Mouse (Mus musculus) v-Abl transformed pro-B cells (cell line): ENCODE measurements around the gene Ncs1.

Experiments
- in situ Hi-C, 2 experiments: fragments of 400-800 bp; cut with MboI; formaldehyde crosslinking; loops; one replicate each; pipeline ENCODE4 v1.15.1; 2025; ENCODE audit not compliant: unreplicated experiment in 2 of 2

Gene Ncs1

GRCm38 (mm10) chr2:31271071-31271470, 25.4 kb downstream of the Ncs1 start:
- in situ Hi-C loops = no loop called here

DNA sequence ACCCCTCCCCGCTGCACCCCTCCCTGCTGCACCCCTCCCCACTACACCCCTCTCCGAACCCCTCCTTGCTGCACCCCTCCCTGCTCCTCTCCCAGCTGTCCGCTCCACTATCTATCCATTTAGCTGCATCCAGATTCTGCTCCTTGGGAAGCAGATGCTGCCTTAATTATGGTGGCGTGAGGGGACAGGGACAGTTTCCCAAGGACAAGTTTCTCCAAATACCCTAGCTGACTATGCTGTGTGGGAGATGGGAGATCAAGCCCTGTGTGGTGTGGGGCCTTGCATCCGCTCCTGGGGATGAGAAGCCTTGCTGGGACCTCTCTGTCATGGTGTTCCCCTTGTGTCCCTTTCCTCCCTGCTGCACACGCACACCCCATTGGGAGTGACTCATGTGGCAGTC, 29.4 kb downstream of the Ncs1 start:
- in situ Hi-C loops = no loop called here

- in situ Hi-C loops = no loop called here
Observed at GRCm38 (mm10) chr2:31277810-31278209, 32.2 kb downstream of the Ncs1 start.

DNA sequence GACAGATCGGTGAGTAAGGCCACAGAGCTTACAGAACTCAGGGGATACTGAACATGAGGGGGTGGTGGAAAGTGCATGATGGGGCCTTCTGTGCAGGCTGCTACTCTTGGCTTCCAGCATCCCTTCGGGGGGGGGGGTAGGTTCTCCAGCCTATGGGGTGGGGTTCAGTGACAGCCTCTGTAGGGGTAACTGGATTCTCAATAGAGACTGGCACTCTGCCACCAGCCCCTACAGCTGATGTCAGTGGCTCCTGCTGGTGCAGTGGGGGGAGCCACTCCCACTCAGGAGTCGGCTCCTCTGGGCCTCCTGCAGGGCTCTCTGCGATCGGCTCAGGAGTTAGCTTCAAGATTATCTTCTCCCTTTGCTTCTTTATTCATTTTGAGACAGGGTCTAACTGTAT, 32.9 kb downstream of the Ncs1 start:
- in situ Hi-C loops = no loop called here

DNA sequence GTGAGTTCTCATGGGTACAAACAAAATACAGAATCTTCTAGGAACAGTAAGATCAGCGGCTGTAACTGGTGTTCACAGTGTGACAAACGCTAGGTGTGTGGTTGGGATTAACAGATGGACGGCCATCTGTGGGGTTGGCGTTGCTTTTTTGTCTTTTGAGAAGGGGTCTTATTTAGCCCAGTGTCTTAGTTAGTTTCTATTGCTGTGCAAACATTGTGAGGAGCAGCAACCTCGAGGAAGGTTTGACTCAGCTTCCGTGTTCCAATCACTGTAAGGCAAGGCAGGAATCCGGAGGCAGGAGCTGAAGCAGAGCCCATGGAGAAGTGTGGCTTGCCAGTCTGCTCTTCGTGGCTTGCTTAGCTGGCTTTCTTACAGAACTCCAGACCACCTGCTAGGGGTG, 35.5 kb downstream of the Ncs1 start:
- in situ Hi-C loops = no loop called here

DNA sequence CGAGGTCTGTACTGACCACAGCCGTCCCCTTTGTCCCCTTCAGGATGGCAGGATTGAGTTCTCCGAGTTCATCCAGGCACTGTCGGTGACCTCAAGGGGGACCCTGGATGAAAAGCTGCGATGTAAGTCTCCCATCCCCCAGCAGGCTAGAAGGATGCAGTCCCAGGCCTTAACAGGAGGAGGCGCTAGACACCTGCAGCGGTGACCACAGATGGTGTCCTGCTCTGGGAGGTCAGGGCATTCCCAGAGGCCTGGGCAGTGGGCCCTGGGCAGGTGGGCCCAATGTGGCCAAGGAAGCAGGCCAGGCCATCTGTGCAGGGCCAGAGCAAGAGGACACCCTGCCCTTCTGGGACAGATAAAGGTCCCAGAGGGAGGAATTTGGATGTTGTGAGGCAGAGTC, 36.6 kb downstream of the Ncs1 start:
- in situ Hi-C loops = no loop called here

GRCm38 (mm10) chr2:31282880-31283279, 37.3 kb downstream of the Ncs1 start:
- in situ Hi-C loops = no loop called here

- in situ Hi-C loops = no loop called here
Observed at GRCm38 (mm10) chr2:31284531-31284930, 38.9 kb downstream of the Ncs1 start.

DNA sequence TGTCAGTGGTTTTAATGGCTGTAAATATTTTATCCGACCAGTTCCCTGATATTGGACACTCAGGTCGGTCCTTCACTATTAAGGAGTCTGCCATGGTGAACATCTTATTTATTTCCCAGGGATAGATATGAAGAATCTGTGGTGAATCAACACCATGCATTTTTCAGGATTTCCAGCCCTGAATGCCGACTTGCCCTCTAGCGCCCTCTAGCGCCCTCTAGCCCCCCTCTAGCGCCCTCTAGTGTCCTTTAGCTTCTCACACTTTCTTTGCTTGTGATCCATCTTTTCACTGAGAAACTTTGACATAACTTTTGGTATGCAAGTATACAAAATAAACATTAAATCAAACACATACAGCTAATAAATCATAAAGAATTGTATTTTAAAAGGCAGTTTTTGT, 45.8 kb downstream of the Ncs1 start:
- in situ Hi-C loops = loop anchor here (10.0 kb wide), 1 partner anchor 267 kb away; no protein-coding TSS in a partner anchor

GRCm38 (mm10) chr2:31294985-31295384, 49.4 kb downstream of the Ncs1 start:
- in situ Hi-C loops = loop anchor here (5.0 to 10.0 kb wide), 2 partner anchors 98 to 270 kb away; no protein-coding TSS in a partner anchor

DNA sequence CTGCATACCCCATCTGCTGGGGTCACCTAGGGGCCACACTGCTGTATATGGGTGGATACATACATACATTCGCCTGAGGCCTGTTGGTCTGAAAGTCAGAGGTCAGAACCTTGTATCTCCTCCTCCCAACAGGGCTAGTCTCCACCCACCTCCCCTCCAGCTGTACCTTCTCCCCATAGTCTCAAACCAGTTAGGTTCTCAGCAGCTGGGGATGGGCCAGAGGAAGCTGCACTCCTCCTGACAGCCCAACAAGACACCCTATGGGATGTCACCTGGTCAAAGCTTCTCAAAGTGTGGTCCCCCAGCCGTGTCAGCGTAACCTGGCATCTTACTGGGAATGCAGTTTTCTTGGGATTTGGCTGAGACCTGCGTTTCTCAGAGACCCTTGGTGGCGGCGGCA, 50.8 kb downstream of the Ncs1 start:
- in situ Hi-C loops = loop anchor here (5.0 to 10.0 kb wide), 2 partner anchors 99 to 272 kb away; no protein-coding TSS in a partner anchor

DNA sequence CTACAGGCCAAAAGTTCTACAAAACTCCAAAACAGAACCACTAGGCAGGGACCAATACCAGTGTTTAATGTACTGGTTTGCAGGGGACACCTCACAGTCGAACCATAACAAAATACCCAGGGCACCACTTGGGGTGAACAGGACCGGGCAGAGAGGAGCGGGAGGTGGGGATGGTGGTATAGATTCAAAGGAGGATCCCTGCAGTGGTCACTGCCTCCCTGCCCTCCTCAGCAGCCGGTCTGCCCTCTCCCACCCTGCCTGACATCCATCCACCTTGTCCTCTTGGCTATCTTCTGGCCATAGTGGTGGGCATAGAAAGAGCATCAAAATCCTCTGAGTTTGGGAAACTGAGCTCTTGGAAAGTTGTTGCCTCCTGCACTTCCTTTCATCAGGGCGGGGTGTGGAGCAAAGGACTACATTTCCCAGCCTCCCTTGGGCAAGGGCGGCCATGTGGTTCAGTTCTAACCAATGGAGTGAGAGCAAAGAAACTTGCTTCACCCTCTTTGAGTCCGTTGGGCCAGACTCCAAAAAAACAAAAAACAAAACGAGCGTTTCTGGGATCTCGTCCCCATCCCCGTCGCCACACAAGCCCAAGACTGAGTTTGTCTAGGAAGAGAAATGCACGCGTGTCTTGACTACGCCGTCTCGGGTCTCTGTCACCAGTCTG, 52.1 kb downstream of the Ncs1 start:
- in situ Hi-C loops = loop anchor here (5.0 to 10.0 kb wide), 2 partner anchors 100 to 273 kb away; no protein-coding TSS in a partner anchor

DNA sequence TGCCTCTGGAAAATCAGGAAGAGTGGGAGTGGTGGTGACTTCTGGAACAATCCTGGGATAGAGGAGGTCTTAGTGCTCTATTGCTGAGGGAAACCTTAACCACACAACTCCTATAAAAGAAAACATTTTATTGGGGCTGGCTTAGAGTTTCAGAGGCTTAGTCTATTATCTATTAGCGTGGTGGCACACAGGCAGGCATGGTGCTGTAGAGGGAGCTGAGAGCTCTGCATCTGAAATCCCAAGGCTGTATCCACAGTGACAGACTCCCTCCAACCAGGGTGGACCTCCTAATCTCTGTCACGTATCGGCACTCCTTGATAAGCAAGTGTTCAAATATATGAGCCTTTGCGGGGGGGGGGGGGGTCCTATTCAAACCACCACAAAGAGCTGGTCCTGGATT, 53.2 kb downstream of the Ncs1 start:
- in situ Hi-C loops = loop anchor here (5.0 to 10.0 kb wide), 2 partner anchors 102 to 274 kb away; no protein-coding TSS in a partner anchor

DNA sequence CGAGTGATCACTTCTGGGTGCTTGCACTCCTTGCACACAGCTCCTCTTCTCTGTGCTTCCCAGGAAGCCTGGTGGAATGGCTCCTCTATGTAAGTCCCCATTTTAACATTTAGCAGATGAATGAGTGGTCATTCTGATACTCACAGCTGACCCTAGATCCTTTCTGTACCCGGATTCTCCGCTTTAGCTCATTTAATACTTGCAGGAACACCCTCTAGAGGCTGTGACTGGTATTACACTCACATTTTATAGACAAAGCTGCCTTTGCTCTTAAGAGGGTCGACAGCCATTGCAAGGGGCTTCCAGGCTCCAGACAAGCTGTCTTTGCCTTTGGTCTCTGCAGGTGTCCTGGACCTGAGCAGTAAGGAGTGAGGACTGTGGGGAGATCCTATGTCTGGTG, 53.6 kb downstream of the Ncs1 start:
- in situ Hi-C loops = loop anchor here (5.0 to 10.0 kb wide), 2 partner anchors 102 to 274 kb away; no protein-coding TSS in a partner anchor

- in situ Hi-C loops = loop anchor here (5.0 to 10.0 kb wide), 2 partner anchors 103 to 275 kb away; no protein-coding TSS in a partner anchor
Observed at GRCm38 (mm10) chr2:31299996-31300395, 54.4 kb downstream of the Ncs1 start.

DNA sequence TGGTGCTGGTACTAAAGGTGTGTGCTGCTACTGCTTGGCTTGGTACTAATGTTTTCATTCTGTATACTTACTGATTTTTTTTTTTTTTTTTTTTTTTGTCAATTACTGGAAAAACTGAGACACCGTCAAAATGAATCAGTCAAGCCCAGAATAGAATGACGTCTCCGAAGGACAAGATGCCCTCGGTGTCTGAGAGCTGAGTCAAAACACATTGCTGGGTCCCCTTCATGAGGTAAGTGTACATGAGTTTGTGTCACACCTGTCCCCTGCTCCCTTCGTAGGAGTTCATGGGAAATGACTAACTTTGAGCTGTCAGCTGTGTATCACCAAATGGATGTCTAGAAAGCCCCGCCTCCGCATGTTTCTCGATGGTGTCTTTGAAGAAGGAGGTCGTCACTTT, 57.6 kb downstream of the Ncs1 start:
- in situ Hi-C loops = no loop called here

DNA sequence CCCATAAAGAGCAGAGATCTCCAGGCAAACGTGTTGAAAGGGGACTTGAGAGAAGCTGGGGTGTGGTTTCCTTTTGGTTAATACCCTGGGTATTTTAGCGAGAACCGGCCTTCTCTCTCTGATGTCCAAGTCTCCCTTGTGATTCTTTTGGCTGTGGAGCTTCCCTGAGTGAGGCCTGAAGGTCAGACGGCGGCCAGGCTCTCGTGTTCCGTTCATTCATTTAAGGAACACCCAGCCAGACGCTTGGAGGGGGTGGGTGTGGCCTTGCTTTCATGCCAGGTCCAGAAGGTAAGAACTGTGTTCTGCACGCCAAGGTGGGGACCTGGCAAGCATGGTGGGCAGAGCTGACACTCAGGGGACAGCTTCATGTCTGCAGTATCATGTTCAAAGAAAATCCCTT, 58.6 kb downstream of the Ncs1 start:
- in situ Hi-C loops = no loop called here

GRCm38 (mm10) chr2:31304801-31305665, 59.4 kb downstream of the Ncs1 start:
- in situ Hi-C loops = no loop called here

GRCm38 (mm10) chr2:31305684-31306083, 60.1 kb downstream of the Ncs1 start:
- in situ Hi-C loops = no loop called here

DNA sequence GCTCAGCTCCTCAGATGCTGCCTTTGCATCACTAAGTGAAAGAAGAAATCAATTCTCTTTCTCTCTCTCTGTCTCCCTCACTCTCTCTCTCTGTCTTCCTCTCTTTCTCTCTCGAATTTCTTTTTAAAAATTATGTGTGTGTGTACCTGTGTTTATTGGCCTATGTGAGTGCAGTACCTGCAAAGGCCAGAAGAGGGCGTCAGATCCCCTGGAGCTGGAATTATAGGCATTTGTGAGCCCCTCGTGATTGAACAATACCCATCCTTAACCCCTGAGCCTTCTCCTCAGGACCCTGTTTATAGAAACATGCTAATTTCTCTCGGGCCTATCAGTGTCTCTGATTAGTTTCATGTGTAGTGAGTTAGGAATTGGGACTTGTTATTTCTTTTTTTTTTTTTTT, 62.6 kb downstream of the Ncs1 start:
- in situ Hi-C loops = no loop called here

DNA sequence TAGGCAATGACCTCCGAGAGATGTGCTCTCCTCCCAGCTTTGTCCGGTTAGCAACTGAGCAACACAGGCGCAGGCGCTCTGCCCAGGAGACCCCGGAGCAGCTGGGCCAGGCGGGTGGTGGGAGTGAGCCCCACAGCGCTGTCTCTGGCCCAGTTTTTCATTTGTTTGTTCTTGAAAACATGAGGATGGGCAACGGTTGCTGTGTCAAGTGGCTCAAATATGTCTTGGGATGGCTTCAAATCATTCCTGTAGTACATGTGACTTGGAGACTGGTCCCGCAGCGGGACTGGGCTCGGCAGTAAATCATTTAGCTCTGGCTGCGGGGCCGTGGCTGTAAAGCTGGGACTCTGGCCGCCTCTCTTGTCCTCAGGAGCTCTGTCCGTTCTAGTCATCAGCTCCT, 63.9 kb downstream of the Ncs1 start:
- in situ Hi-C loops = no loop called here
